Mouse (Mus musculus) hindbrain, embryonic 15.5 days (tissue): ENCODE measurements around the gene Rpl39. TPM values are rescaled to one million over a fixed set of nuclear protein-coding genes. Genes with fewer than 3 reads are reported as not detected.
A peak's percentile ranks its signal among the peaks of the same experiment; 100 is the strongest.

Experiments
- ATAC-seq: fragments of 200-750 bp; cut with Nextera tagmentation; 2 replicates; pipeline ENCODE4 v1.8.0; 2017; ENCODE audit warnings: low read depth, moderate number of reproducible peaks, moderate TSS enrichment; ENCODE audit not compliant: low FRiP score
- H3K27ac ChIP-seq: fragments of 300-500 bp; sonication (generic); replicated peaks from 2 replicates; pipeline ENCODE4 v1.5.1; 2015; ENCODE audit warnings: mild to moderate bottlenecking, inconsistent platforms
- H3K27me3 ChIP-seq: fragments of 300-500 bp; sonication (generic); 2 replicates; pipeline ENCODE4 v1.6.1; 2015; ENCODE audit warnings: control low read depth, inconsistent platforms
- H3K36me3 ChIP-seq: fragments of 300-500 bp; sonication (generic); 2 replicates; pipeline ENCODE4 v1.6.1; 2015; ENCODE audit warnings: control low read depth, inconsistent platforms
- H3K4me1 ChIP-seq: fragments of 300-500 bp; sonication (generic); replicated peaks from 2 replicates; pipeline ENCODE4 v1.6.1; 2015; ENCODE audit warnings: control low read depth, inconsistent platforms
- H3K4me2 ChIP-seq: fragments of 300-500 bp; sonication (generic); 2 replicates; pipeline ENCODE4 v1.6.1; 2015; ENCODE audit warnings: moderate library complexity, mild to moderate bottlenecking, inconsistent platforms
- H3K4me3 ChIP-seq: fragments of 300-500 bp; sonication (generic); 2 replicates; pipeline ENCODE4 v1.5.1; 2015; ENCODE audit warnings: mild to moderate bottlenecking, inconsistent platforms
- H3K9ac ChIP-seq: fragments of 300-500 bp; sonication (generic); 2 replicates; pipeline ENCODE4 v1.6.1; 2015; ENCODE audit warnings: inconsistent platforms
- H3K9me3 ChIP-seq: fragments of 300-500 bp; sonication (generic); 2 replicates; pipeline ENCODE4 v1.6.1; 2016; ENCODE audit warnings: control low read depth, inconsistent platforms
- WGBS: fragments of 180-500 bp; shearing (Covaris S2); methylation state at CpG from one replicate; pipeline ENCODE4 v1.1.7; 2015; 5-methylcytosine and 5-hydroxymethylcytosine counted together
- polyA plus RNA-seq: library from polyadenylated mRNA; unstranded; fragments of >200 nt; fragmentation: Nextera tagmentation; extraction: Ambion mirVana; gene quantifications from 2 replicates; pipeline ENCODE4 v1.2.1, GENCODE M21; 2015

Rpl39 gene
- polyA plus RNA-seq, 1 experiment from 2014 or later: 265 TPM

DNA sequence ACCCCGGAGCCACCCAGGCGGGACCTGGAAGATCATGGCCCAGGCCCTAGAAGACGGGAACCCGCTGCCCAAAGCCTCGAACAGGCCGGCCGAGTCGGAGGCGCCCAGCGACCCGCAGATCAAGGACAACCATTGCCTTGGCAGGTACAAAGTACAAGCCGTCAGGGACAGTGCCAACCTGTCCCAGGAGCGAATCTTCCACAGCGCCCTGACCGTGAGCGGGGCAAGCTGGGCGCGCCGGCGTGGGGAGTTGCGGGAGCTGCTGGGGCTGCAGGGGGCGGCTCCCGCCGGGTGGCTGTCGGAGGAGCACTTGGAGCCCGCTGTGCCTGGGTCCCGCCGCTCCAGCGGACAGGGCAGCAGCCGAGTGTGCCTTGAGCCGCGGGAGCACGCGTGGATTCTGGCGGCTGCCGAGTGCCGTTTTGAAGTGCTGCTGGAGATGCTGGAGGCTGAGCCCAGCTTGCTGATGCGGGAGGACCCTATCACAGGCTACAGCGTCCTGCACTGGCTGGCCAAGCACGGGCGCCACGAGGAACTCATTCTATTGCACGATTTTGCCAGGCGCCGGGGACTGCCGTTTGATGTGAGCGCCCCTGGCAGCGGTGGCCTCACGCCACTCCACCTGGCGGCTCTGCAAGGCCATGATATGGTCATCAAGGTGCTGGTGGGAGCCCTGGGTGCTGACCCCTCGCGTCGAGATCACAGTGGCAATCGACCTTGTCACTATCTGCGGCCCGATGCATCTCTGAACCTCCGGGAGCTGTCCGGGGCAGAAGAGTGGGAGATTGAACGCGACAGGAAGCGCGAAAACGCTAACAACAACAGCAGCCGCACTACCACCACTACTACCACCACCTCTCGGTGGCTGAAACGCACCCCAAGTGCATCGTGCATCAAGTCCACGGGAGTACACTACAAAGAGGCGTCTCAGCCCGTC, 36.0 kb downstream of the Rpl39 start:
- Histone ChIP-seq H3K4me2 (peak overlapping the region; percentile 83), H3K27me3 (peaks cover 22% of the 10 kb centered on the region), H3K27ac (no peak overlapping the region), H3K9me3 (no peaks in the 10 kb centered on the region), H3K4me1 (peaks cover 17% of the 10 kb centered on the region), H3K4me3 (peak overlapping the region; percentile 41), H3K9ac (peak overlapping the region; percentile 33), H3K36me3 (no peaks in the 10 kb centered on the region)
- WGBS: 21% methylated on average over 66 of the region's 70 CpGs
- ATAC-seq: no peak

DNA sequence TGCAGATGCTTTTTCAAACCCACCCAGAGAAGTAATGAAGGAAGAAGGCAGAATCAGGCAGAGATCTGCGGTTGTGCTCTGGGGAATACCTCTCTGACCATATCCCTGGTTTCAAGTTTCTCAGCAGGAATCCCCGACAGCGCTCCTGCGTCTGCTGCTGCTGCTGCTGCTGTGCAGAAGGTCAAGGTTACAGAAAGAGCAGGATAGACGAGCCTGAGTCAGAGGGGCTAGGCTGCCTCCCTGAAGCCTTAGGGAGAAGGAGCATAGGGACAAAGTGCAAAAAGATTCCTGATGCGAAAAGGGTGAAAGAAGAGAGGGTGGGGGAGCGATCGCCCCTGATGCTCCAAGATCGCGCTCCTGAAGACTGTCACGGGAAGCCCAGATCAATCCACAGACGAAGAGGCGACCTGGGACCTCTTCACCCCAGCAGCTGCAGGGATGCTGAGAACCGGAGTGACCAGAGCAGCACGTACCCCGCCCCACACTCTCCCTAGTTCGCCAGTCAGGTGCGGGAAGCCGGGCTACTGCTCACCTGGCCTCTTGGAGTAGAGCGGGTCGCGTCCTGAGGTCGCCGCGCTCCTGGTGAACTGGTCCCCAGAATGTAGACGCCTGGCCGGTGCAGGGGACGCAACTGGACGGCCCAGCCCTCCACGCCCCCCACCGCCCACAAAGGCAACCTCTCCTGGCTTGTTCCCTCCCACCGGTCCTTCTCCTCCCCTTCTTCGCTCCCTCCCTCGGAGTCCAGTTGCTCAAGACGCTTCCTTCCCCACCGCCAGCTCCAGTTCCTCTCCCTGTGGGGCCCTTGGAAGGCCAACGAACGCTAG, 36.9 kb downstream of the Rpl39 start, which contains the start of gene Sowahd:
TSS of gene Sowahd (plus strand) at position 780 of the 824 bp plus-strand sequence.
- peak within 1 kb of the TSS; percentile 83 for H3K4me2 ChIP-seq
- peak; percentile 23; the same call in 1 of the 2 replicates for ATAC-seq
- peaks cover 17% of the 10 kb centered on the region for H3K4me1 ChIP-seq
- peaks cover 22% of the 10 kb centered on the region for H3K27me3 ChIP-seq
- H3K9ac ChIP-seq: peak within 1 kb of the TSS; percentile 33
- no peaks in the 10 kb centered on the region for H3K9me3 ChIP-seq
- H3K36me3 ChIP-seq: no peaks in the 10 kb centered on the region
- peak within 1 kb of the TSS; percentile 41 for H3K4me3 ChIP-seq
- WGBS: 15% methylated on average over 35 of the region's 38 CpGs
- no peak within 1 kb of the TSS for H3K27ac ChIP-seq

DNA sequence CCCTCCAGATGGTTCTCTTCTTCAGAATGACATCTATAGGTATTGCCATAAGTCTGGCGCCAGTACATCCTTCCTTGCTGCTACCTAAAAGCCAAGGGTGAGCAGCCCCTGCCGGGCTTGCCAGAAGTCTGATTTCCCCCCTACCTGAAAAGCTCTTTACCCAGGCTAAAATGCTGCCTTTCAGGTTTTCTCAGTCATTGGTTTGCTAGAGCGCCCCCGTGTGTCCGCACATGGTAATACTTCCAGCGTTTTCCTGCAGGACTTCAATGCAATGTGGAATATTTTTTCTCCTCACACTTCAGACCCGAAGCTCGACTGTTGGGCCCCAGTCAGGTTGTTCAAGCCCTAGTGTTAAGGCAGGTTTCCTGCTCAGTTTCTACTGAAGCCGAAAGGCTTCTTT, 42.5 kb downstream of the Rpl39 start:
- H3K4me3 ChIP-seq: no peak overlapping the region
- no peak for ATAC-seq
- WGBS: 28% methylated on average over 9 of the region's 9 CpGs

More for the DNA sequence above, 42.5 kb downstream of the Rpl39 start:
- H3K4me2 ChIP-seq: no peak overlapping the region
- H3K27ac ChIP-seq: no peak overlapping the region
- H3K27me3 ChIP-seq: peaks cover 12% of the 10 kb centered on the region
- H3K36me3 ChIP-seq: no peaks in the 10 kb centered on the region
- H3K4me1 ChIP-seq: no peaks in the 10 kb centered on the region
- no peaks in the 10 kb centered on the region for H3K9me3 ChIP-seq
- no peak overlapping the region for H3K9ac ChIP-seq

Other genes with a start within 250 kb of the Rpl39 start
- 115 and 119 TPM in 2 replicates for gene Ube2a, start 211.5 kb downstream of the Rpl39 start, polyA plus RNA-seq
- 21.6 and 22.8 TPM in 2 replicates for gene C330007P06Rik, start 211.3 kb downstream of the Rpl39 start, polyA plus RNA-seq
- gene Nkrf, start 182.5 kb downstream of the Rpl39 start, polyA plus RNA-seq: 14.8 and 16.1 TPM in 2 replicates
- gene Sept6, start 93.6 kb downstream of the Rpl39 start, polyA plus RNA-seq: 68.8 and 73.5 TPM in 2 replicates
- gene Sowahd, start 36.6 kb downstream of the Rpl39 start, polyA plus RNA-seq: not detected in 2 replicates
- gene Upf3b, start 24.9 kb upstream of the Rpl39 start, polyA plus RNA-seq: 27.2 and 29.7 TPM in 2 replicates
- 21.5 and 22.6 TPM in 2 replicates for gene Nkap, start 41.4 kb upstream of the Rpl39 start, polyA plus RNA-seq
- 0.14 and 0.22 TPM in 2 replicates for gene Akap14, start 83.4 kb upstream of the Rpl39 start, polyA plus RNA-seq
- gene Ndufa1, start 105.8 kb upstream of the Rpl39 start, polyA plus RNA-seq: 730 and 823 TPM in 2 replicates
- gene Rnf113a1, start 105.8 kb upstream of the Rpl39 start, polyA plus RNA-seq: 22.8 and 23.3 TPM in 2 replicates
- not detected in 2 replicates for gene Gm9, start 125.6 kb upstream of the Rpl39 start, polyA plus RNA-seq
- gene Rhox1, start 136.9 kb upstream of the Rpl39 start, polyA plus RNA-seq: not detected in 2 replicates
- gene Rhox2a, start 159.6 kb upstream of the Rpl39 start, polyA plus RNA-seq: not detected in 2 replicates
- not detected in 2 replicates for gene Rhox3a, start 164.5 kb upstream of the Rpl39 start, polyA plus RNA-seq
- not detected in 2 replicates for gene Rhox4a, start 179.9 kb upstream of the Rpl39 start, polyA plus RNA-seq